Mouse (Mus musculus): ENCODE data around the gene Man1a. TPM values are rescaled to one million over a fixed set of nuclear protein-coding genes. Genes with fewer than 3 reads are reported as not detected.

The Man1a gene
- polyA plus RNA-seq (2012): not detected in 2 replicates

- TF ChIP-seq GATA1 (IDR thresholded peaks at IDR 0.05; ENCODE audit: low read length): no peak
Measured at GRCm38 (mm10) chr10:54076420-54076819, at the start of gene Man1a. TSS of gene Man1a (minus strand) at chr10:54076609.

GRCm38 (mm10) chr10:54121816-54122215 is 45.4 kb upstream of the Man1a start:
- no peak for TF ChIP-seq GATA1 (IDR thresholded peaks at IDR 0.05; ENCODE audit: low read length)

- TF ChIP-seq GATA1 (IDR thresholded peaks at IDR 0.05; ENCODE audit: low read length): no peak
Measured at GRCm38 (mm10) chr10:54120375-54120774, 44.0 kb upstream of the Man1a start.

GRCm38 (mm10) chr10:54119303-54119702 is 42.9 kb upstream of the Man1a start:
- TF ChIP-seq GATA1 (IDR thresholded peaks at IDR 0.05; ENCODE audit: low read length): no peak

- TF ChIP-seq GATA1 (IDR thresholded peaks at IDR 0.05; ENCODE audit: low read length): no peak
Measured at GRCm38 (mm10) chr10:54118223-54118912, 42.0 kb upstream of the Man1a start.

GRCm38 (mm10) chr10:54117763-54118162 is 41.4 kb upstream of the Man1a start:
- no peak for TF ChIP-seq GATA1 (IDR thresholded peaks at IDR 0.05; ENCODE audit: low read length)

GRCm38 (mm10) chr10:54103671-54104070 is 27.3 kb upstream of the Man1a start:
- TF ChIP-seq GATA1 (IDR thresholded peaks at IDR 0.05; ENCODE audit: low read length): no peak

GRCm38 (mm10) chr10:54092081-54092480 is 15.7 kb upstream of the Man1a start:
- no peak for TF ChIP-seq GATA1 (IDR thresholded peaks at IDR 0.05; ENCODE audit: low read length)

- no peak for TF ChIP-seq GATA1 (IDR thresholded peaks at IDR 0.05; ENCODE audit: low read length)
Measured at GRCm38 (mm10) chr10:54089923-54090322, 13.5 kb upstream of the Man1a start.

GRCm38 (mm10) chr10:54087346-54087745 is 10.9 kb upstream of the Man1a start:
- no peak for TF ChIP-seq GATA1 (IDR thresholded peaks at IDR 0.05; ENCODE audit: low read length)

GRCm38 (mm10) chr10:54085073-54085472 is 8.7 kb upstream of the Man1a start:
- TF ChIP-seq GATA1 (IDR thresholded peaks at IDR 0.05; ENCODE audit: low read length): no peak

GRCm38 (mm10) chr10:54077005-54077404 is 596 bp upstream of the Man1a start:
- TF ChIP-seq GATA1 (IDR thresholded peaks at IDR 0.05; ENCODE audit: low read length): no peak

- TF ChIP-seq GATA1 (IDR thresholded peaks at IDR 0.05; ENCODE audit: low read length): no peak
Measured at GRCm38 (mm10) chr10:54075441-54076010, 883 bp downstream of the Man1a start.

GRCm38 (mm10) chr10:54074609-54075421 is 1.6 kb downstream of the Man1a start:
- TF ChIP-seq GATA1 (IDR thresholded peaks at IDR 0.05; ENCODE audit: low read length): no peak

GRCm38 (mm10) chr10:54074247-54074608 is 2.2 kb downstream of the Man1a start:
- TF ChIP-seq GATA1 (IDR thresholded peaks at IDR 0.05; ENCODE audit: low read length): no peak

- no peak for TF ChIP-seq GATA1 (IDR thresholded peaks at IDR 0.05; ENCODE audit: low read length)
Measured at GRCm38 (mm10) chr10:54073641-54074203, 2.7 kb downstream of the Man1a start.
